Mouse (Mus musculus) thymus, postnatal 4 days (tissue): Measurements from ENCODE around the gene Aym1.
A peak's percentile ranks its signal among the peaks of the same experiment; 100 is the strongest.
"Not testable (repeated sequence)": the region's sequence is repeated elsewhere in the genome, so short reads cannot be mapped to it uniquely, and the experiment has no call there.

Experiments
- DNase-seq: peaks from one replicate; pipeline ENCODE4 v3.0.0; 2021

Aym1 gene

DNA sequence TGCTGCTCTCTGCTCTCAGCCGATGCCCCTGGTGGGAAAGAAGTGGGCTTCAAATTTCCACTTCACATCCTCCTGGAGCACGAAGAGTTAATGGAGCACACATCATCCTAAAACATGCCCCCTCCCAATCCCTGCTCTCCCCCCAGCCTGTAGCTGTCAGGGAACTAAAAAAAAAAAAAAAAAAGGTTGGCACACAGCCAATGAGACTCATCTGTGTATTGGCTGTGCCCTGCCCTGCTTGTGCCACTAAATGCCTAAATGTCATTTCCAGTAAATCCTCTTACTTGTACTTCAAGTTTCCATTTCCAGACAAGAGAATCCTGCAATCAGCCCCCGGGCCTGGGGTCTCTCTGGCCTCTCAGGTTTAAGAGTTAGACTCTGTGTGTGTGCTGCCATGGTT lies 562 bp downstream of the Aym1 start:
- no peak for DNase-seq

DNA sequence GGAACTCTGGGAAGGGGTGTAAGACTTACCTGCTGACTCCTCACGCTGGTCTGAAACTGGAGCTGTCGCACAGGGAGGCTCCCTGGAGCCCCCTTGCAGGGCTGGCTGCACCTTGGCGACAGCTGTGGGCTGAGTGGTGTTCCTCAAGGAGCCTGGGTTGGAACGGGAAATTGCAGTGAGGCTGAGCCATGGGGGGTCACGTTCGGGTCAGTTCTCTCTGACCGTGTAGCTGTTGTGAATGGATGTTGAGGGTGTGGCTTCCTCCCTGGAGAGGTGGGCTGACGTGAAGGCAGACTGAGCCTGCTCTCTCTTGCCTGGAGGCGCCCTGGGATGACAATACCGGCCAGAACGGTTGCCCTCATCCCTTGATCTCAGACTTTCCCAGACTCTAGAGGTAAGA lies 1.7 kb downstream of the Aym1 start:
- DNase-seq: no peak

GRCm38 (mm10) chr5:113361283-113361682 lies 4.2 kb downstream of the Aym1 start:
- DNase-seq: no peak

- no peak for DNase-seq
Measured at GRCm38 (mm10) chr5:113362258-113362996, 5.3 kb downstream of the Aym1 start.

GRCm38 (mm10) chr5:113363177-113363576 lies 6.1 kb downstream of the Aym1 start:
- DNase-seq: no peak

DNA sequence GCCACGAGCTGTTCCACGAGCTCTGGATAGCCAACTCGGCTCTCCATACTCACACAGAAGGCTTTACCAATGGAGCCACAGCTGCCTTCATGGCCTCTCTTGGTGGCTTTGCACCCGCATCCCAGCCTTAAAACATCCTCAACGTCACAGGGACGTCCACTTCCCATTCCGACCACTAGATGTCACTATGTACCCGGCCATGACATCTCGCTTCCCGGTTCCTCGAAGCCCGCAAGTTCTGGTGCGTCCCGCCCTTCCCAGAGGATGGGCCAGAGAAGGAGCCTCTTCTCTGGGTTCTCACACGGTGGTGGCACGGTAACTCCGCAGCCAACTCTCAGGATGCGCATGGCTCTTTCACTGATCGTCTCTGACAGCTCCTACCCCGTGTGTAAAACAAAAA lies 8.8 kb downstream of the Aym1 start:
- peak; percentile 58 for DNase-seq

DNA sequence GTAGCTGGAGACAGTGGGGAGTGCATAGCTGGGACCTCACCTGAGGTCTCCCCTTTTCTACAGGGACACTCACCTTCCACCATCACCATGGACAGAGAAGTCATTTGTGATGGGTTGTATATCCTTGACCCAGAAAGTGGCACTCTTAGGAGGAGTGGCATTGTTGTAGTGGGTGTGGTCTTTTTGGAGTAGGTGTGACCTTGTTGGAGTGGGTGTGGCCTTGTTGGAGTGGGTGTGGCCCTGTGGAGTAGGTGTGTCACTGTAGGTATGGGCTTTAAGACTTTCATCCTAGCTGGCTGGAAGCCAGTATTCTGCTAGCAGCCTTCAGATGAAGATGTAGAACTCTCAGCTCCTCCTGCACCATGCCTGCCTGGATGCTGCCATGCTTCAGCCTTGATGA lies 10.6 kb downstream of the Aym1 start:
- not testable (repeated sequence) for DNase-seq

DNA sequence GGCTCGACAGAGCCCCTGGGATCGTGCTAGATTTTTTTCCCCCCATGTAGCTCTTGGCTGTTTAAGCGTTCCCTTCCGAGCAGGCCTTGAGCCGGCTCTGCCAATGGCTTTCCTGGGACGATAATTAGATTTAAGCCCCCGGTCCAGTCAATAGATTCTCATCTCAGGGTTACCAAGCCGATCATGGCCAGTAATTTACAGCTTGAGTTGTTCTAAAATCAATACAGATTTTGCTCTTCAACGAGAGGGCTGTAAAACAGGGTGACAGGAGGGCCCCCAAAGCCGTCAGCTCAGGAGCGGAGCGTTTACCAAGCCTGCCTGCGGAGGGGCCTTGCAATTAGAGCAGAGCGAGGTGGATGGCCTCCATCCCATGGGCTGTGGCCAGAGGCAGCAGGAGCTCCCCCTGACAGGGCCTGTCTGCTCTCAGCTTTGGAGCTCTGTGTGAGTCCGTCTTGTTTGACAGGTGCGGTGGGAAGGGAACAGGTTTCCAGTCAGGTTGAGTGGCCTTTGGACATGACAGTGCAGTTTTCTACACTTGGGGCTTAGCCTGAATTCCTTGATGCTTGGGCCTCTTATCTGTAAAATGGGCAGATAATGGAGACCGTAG lies 12.3 kb downstream of the Aym1 start:
- no peak for DNase-seq

DNA sequence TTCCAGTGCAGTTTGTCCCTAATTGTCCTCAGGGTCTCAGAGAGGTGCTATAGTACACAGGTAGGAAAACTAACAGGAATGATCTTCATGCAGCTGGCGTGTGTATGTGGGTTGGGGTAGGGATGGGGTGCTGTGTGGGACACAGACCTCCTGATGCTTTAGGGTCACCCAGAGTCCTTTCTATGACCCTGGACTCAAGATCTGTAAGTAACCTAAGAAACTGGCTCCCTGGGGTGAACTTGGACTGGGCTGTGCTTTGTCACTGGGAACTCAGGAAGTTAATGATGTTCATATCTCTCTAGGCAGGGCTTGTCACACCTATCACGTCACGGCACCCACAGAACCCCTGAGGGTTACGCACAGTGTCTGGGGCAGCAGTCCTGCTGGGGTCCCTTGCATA lies 15.4 kb downstream of the Aym1 start:
- DNase-seq: no peak

DNA sequence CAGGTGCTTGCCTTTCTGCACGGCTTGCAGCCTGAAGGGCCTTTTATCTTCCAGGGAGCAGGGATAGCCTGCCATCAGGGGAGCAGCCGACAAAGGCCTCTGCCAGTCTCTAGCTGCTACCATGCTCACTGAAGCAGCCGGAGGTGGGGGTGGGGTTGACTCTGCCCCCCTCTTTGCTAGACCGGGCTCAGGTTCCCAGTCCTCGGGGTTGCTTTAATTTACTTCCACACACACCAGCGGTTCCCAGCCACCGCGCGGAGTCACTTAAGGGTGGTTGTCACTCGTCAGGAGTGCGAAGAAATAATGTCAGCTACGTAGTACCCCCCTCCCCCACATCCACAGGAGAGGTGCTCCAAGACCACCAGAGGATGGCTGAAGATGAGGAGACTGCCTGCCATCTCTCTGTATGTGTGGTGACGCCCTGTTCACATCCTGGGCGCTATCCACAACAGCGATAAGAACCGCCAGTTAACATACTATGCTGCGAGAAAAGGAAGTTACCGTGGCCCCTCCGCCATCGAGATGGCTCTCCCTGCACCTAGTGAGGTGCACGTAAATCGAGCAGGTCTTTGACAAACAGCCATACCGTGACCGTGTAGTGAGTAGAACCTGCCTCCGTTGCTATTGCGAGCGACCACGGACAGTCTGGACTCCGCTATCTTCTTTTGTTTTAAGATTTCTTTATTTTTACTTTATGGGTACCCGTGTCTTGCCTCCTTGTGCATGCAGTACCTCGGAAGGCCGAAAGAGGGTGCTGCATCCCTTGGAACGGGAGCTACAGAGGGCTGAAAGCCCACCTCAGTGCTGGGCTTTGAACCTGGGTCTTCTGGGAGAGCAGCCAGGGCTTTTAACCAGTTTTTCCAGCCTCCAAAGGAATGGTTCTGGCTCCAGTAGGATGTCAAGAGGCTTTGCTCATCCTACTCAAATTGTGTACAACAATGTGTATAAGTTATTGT lies 16.2 kb downstream of the Aym1 start:
- peak; percentile 73 for DNase-seq

- DNase-seq: no peak
Measured at GRCm38 (mm10) chr5:113374290-113374689, 17.2 kb downstream of the Aym1 start.

GRCm38 (mm10) chr5:113375783-113376182 lies 18.7 kb downstream of the Aym1 start:
- peak; percentile 75 for DNase-seq

GRCm38 (mm10) chr5:113376292-113376691 lies 19.2 kb downstream of the Aym1 start:
- no peak for DNase-seq

- DNase-seq: no peak
Measured at GRCm38 (mm10) chr5:113379416-113379815, 22.3 kb downstream of the Aym1 start.

DNA sequence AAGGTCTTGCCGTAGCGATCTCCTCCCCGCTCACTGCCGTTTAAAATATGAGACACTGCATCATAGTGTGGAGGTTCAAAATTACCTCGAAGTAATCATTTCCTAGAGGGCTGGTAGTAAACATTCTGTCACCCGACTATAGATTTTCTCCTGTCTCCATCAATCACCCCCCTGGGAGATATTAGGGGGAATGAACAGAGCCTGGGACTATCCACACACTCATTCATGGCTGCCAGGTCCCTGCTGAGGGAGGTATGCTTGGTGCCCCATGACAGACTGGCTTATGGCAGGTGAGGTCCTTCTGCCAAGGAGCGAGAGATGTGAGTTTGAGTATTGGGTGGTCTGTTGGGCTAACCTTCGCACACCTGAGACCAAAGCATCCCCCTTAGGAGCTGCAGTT lies 23.5 kb downstream of the Aym1 start:
- DNase-seq: no peak

GRCm38 (mm10) chr5:113382580-113382979 lies 25.5 kb downstream of the Aym1 start:
- DNase-seq: no peak

- no peak for DNase-seq
Measured at GRCm38 (mm10) chr5:113393766-113394165, 36.7 kb downstream of the Aym1 start.

- DNase-seq: no peak
Measured at GRCm38 (mm10) chr5:113396286-113396934, 39.3 kb downstream of the Aym1 start.

DNA sequence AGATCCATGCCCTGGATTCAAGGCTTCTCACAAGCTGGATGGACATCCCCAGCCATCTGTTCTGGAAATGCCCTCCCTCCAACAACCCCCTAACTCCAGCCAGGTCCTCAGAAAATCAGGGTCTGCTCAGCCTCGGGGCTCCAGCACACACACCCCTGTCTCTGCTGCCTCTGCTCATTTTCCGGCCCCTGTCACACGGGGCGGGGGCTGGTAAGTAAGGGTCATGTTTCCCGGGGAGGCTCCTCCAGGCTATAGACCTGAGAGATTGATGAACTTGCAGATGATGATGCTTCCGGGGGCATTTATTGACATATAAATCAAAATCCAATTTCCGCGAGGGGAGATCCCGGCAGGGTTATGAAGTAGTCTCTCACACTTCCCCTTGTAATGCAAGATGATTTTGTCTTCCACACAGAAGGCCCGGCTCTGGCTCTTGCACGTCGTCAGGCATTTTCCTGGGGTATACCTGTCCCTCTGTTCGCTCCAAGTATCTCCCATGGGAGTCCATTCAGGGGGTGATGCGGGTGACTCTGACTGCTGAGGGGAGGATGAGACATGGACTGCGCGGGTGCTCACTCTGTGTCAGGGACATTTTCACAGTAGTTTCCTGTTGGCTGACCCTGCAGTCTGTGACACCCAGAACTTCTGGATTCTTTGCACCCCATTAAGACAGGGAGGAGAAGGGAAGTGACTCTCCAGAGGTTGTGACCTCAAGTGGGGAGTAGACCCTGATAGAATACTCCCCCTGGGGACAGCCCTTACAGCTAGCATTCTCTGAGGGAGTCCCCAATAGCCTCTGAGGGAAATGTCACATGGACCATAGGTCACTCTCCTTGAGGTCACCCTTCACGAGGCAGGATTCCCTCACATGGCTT lies 40.6 kb downstream of the Aym1 start:
- no peak for DNase-seq

- no peak for DNase-seq
Measured at GRCm38 (mm10) chr5:113402702-113403101, 45.6 kb downstream of the Aym1 start.

DNA sequence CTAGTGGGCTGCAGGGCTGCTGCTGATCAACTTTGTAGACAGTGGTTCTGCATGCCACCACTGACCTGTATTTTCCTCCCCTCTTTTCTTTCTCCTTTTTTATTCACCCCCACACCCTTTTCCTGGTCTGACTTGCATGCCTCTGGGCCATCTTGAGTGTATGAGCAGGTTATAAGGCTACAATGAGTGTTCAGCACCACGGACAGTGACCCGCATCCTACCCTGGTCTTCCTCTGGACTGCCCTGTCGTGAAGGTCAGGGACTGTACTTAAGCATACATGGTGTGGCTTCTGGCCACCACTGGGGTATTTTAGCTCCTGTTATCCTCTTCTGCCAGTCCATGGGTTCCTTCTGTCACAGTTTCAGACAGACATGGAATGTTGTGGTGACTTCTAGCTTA lies 50.3 kb downstream of the Aym1 start:
- peak; percentile 43 for DNase-seq
